Mouse (Mus musculus) common myeloid progenitor, adult 5-6 weeks (primary cell): ENCODE measurements around the gene Cadm4. TPM values are rescaled to one million over a fixed set of nuclear protein-coding genes. Genes with fewer than 3 reads are reported as not detected.
A peak's percentile ranks its signal among the peaks of the same experiment; 100 is the strongest.

Experiments used
- ATAC-seq: replicated peaks from 2 replicates; pipeline ENCODE4 v1.8.0; 2016; ENCODE audit warnings: low read depth, mild to moderate bottlenecking, moderate TSS enrichment, inconsistent platforms; ENCODE audit not compliant: poor library complexity, severe bottlenecking
- total RNA-seq: library from RNA; stranded (forward); fragments of 200-1000, 187-1606 nt; gene quantifications from 2 replicates; pipeline ENCODE4 v1.2.3, GENCODE M21; 2017

Cadm4 gene
- not detected in 2 replicates for total RNA-seq

DNA sequence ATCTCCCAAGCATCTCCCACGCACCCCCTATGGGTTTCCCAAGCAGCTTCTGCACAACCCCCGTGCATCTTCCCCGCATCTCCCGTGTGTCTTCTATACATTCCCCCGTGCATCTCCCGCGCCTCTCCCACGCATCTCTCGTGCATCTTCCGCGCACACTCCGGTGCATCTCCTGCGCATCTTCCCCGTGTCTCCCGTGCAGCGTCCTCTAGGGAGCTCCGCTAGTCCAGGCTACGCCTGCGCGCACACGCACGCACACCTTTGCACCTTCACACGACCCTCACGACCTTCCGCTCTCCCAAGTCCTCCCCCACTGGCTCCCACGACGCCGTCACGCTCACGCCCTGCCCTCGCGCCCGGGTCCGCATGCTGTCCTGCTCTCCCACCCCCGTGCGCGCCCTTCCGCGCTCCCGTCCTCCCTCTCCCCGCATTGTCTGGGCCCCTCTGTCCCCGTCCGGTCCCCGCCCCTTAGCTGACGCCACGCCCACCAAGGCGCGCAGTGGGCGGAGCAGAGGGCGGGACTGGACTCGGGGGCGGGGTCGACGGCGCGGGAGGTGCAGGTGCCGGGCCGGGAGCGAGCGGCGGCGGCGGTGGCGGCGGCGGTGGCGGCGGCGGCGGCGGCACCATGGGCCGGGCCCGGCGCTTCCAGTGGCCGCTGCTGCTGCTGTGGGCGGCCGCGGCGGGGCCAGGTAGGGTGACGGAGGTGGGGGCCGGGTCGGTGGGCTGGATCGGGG lies at the start of gene Cadm4:
Cadm4 (plus strand) TSS at position 550 of the 734 bp plus-strand sequence.
- ATAC-seq: peak; percentile 73

DNA sequence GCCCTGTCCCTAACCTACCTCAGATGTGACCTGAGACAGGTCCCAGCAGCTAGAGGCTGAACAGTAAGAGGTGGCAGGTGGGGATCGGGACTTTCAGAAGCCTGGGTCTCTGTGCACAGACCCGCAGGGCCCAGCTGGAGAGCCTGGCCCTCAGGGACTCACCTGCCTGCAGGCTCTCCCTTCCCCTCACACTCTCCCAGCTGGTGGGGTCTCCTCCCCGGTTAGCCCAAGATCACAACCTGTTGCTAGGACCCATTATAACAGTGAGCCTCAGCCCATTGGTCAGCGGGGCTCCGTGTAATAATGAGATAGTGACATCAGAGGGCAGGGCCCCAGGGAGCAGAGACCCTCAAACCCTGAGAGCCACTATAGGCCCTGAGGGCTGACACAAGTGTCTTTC lies 46.5 kb upstream of the Cadm4 start:
- no peak for ATAC-seq

GRCm38 (mm10) chr7:24437981-24438380 lies 43.8 kb upstream of the Cadm4 start:
- no peak for ATAC-seq

- ATAC-seq: no peak
These were observed 42.6 kb upstream of the Cadm4 start for GRCm38 (mm10) chr7:24439191-24439590.

GRCm38 (mm10) chr7:24439891-24440290 lies 41.9 kb upstream of the Cadm4 start:
- no peak for ATAC-seq

GRCm38 (mm10) chr7:24441785-24442184 lies 40.0 kb upstream of the Cadm4 start:
- peak; percentile 94 for ATAC-seq

DNA sequence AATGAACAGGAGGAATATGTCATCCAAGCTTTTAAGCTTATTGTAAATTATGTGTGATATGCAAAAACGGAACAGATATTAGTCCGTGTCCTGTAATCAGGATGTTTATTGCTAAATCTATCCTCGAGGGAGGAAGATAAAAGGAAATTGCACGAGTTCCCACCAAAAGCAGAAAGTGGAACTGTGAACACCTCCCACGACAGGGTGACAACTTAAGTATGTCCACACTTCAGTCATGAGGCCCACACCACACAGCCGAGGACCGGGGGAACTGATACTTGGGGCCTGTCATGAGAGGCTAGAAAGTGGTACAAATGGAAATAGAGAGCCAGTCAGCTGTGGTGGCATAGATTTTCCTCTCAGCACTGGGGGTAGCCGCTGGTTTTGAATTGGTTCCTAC lies 39.5 kb upstream of the Cadm4 start:
- peak; percentile 68 for ATAC-seq

DNA sequence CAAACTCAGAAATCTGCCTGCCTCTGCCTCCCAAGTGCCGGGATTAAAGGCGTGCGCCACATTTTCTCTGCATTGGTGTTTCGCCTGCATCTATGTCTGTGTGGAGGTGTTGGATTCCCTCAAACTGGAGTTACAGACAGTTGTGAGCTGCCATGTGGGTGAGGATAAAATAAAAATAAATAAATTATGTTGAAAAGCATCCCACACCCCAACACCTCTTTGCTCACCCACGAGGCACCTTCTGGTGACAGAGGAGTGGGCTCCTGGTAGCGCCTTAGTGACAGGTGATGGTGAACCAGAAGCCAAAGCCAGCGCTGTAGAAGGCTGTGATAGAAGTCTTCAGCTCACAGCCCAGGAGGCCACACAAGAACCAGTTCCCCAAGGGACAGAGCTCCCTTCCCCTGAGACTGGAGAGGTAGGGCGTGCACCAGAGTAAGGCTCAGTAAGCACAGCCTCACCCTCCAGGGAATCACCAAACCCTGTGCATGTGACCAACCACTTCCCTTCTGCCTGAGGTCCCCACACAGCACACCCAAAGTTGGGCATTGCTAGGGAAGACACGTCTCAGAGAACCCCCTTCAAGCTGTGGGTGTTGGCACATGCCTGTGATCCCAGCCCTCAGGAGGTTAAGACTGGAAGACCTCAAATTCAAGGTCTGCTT lies 36.4 kb upstream of the Cadm4 start:
- peak; percentile 54 for ATAC-seq

DNA sequence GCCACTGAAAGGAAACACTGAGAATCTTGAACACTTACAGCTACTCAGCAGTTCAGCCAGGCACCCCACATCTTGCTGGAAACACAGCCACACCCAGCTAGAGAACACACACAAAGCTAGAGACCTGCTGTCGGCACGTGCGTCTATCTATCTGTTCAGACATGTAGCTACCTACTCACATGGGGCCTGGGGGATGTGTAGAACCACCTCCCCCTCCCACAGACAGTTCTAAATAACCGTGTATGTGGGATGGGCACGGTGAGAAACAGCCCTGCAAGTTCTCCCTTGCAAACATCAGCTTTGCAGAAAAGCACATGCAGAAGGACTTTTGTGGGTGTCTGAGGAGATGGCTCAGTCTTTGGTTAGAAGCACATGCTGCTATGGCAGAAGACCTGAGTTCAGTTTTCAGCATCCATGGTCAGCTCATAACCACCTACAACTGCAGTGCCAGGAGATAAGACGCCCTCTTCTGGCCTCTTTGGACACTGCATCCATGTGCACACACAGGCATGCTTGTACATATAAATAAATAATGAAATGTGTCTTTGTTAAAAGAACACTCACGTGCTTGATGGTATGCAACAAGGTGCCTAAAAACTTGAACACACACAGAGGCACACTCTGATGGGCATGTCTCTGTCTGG lies 35.0 kb upstream of the Cadm4 start:
- no peak for ATAC-seq

DNA sequence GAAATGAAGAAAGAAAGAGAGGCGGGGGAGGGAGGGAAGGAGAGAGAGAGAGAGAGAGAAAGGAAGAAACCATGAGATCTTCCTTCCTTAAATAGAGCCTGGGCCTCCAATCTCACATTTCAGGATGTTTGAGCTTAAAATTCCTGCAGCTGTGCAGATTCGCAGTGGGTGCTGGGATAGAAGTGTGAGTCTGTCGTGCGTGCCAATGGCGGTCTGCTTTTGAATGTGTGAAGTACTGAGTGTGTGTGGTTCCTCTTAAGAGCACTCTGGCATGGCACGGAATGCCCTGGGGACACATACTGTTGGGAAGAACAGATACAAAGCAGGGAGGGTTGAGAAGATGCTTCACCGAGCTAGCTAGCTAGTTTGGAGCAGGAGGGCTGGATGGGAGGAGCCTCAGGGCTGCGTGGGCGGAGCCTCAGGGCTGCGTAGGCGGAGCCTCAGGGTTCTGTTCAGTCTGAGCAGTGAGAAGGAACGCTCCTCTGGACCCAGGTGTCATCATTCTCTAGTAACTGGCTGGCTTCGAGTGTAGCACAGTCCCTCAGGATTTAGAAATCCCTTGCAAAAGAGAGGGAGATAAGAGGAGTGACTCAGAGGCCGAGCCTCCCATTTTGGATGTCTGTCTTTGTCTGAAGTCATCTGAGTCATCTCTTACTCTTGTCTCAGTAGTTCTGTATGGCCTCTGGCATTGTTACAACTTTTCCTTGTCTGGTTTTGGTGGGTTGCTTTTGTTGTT lies 32.9 kb upstream of the Cadm4 start:
- no peak for ATAC-seq

- ATAC-seq: peak; percentile 59
These were observed 31.2 kb upstream of the Cadm4 start for GRCm38 (mm10) chr7:24450585-24451017.

DNA sequence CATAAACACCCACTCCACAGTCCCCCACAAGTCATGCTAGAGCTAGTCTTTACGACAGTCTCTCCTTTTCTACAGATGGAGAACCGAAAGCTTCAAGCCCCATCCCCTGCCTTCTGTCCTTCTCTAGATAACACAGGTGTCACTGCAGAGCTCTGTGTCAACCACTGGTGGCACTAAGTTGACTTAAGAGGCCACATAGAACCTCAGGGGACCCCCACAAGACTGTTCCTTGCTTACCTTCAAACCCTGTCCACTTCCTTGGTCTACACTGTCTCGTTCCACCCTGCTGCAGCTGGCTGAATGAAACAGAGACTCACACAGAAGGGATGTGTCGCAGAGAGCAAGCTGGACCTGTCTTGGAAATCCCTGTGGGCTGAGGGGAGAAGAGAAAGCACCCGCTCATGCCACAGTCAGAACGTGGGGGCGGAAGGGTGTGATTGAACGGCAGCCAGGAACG lies 29.9 kb upstream of the Cadm4 start, which contains the start of gene Irgc1:
Irgc1 (minus strand) TSS at position 443 of the 457 bp plus-strand sequence.
- ATAC-seq: peak; percentile 27

GRCm38 (mm10) chr7:24454199-24454598 lies 27.6 kb upstream of the Cadm4 start:
- no peak for ATAC-seq

DNA sequence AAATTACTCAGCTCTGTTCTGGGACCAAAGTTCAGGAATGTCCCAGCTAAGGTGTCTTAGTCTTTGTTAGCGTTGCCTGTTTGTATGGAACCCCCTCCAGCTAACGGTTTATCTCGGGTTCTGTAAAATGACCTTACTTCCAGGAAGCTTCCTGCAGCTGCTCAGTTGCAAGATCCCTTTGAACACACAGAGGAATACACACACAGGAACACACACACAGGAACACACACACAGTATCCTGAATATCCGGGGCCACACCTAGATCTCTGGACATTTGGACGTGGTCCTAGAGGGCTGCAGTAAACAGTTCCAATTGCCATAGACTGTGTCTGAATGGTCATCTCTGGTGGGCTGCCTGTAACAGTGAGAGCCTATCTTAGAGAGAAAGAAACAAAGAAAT lies 26.1 kb upstream of the Cadm4 start:
- no peak for ATAC-seq

GRCm38 (mm10) chr7:24457726-24458370 lies 24.0 kb upstream of the Cadm4 start:
- ATAC-seq: peak; percentile 86

- ATAC-seq: no peak
These were observed 22.4 kb upstream of the Cadm4 start for GRCm38 (mm10) chr7:24459440-24459839.

GRCm38 (mm10) chr7:24459843-24460242 lies 22.0 kb upstream of the Cadm4 start:
- ATAC-seq: no peak

DNA sequence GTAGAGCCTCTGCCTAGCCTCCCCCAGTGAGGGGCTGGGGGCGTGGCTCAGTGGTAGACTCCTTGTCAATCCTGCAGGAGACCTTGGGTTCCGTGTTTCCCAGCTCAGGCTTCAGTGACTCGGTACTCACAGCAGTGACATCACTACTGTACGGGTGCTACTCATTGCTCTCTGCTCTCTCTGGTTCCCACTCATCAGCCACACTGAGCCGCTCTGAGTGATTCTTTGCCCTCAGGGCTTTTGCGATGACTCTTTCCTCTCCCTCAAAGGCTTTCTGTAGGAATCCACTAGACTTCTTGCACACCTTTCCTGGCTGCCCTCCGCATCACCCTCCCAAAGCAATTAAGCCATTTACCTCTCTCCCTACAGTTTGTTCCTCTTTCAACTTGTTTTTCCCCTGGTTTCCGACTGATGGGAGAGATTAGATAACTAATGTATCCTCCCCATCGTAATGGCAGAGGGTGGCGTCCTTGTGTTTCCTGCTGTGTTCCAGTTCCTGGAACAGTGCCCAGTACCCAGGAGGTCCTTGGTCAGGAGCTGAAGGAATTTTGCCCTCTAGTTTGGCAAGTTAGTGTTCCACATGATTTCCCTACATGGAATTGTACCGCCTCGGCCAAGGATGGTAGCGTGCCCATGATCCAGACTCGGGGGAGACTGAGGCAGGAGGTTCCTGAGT lies 20.3 kb upstream of the Cadm4 start:
- ATAC-seq: peak; percentile 9; the same call in 1 of the 2 replicates
